ENCODE assay signal across 8 mouse cellular contexts in the genomic region with DNA sequence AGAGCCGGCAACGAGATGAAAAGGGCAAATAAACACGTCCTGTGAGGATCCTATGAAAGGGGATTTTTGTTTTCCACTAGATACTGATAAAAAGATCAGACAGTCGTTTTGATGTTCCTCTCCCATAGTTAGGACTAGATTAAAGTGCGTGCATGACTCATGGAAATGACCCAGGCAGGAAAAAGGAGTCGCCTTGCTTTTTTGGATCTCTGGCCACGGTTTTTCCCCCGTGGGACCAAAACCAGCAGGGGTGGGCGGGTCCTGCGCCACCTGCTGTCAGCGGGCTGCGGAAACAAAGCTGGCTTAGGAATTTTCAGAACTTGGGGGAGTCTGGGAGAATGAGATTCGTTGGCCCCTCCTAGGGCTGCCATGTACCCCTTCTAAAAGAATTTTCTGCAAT.
DNase-seq lines count a peak whose midpoint lies in the region; ATAC-seq lines count a peak whose summit lies in the region.

No protein-coding gene starts in this region.

- peak overlapping the region; percentile 25 for H3K4me3 ChIP-seq in embryonic facial prominence, embryonic 13.5 days
- peak overlapping the region; percentile 29 for H3K4me3 ChIP-seq in heart, embryonic 13.5 days
- H3K4me3 ChIP-seq in kidney, embryonic 15.5 days (replicated peaks): peak overlapping the region; percentile 24

- H3K36me3 ChIP-seq in embryonic facial prominence, embryonic 13.5 days: no peaks in the 10 kb centered on the region
- H3K36me3 ChIP-seq in heart, embryonic 13.5 days: no peaks in the 10 kb centered on the region
- H3K36me3 ChIP-seq in kidney, embryonic 15.5 days: no peaks in the 10 kb centered on the region

- no peak overlapping the region for H3K9ac ChIP-seq in embryonic facial prominence, embryonic 13.5 days
- peak overlapping the region; percentile 57 for H3K9ac ChIP-seq in heart, embryonic 13.5 days
- H3K9ac ChIP-seq in kidney, embryonic 15.5 days: no peak overlapping the region

- ATAC-seq in embryonic facial prominence, embryonic 13.5 days (ENCODE audit: insufficient number of reproducible peaks, insufficient read depth, low FRiP score, low TSS enrichment, low read depth): no peak
- no peak for ATAC-seq in heart, embryonic 13.5 days (ENCODE audit: extremely low read depth, insufficient number of reproducible peaks, low FRiP score, low TSS enrichment)
- peak; percentile 60; the same call in 1 of the 2 replicates for ATAC-seq in kidney, embryonic 15.5 days (replicated peaks; ENCODE audit: low FRiP score)
- ATAC-seq in cerebellum, adult (ENCODE audit: insufficient number of reproducible peaks, low FRiP score, low TSS enrichment): no peak

- DNase-seq in left cerebral cortex, postnatal 4 days: peak; percentile 32
- no peak for DNase-seq in left cerebral cortex, postnatal 25 days (ENCODE audit: low spot score in 2 of 2)
- peak; percentile 76 for DNase-seq in lung, postnatal 10 days
- peak; percentile 48 for DNase-seq in retina, postnatal 1 day

- peaks cover 25% of the 10 kb centered on the region for H3K4me1 ChIP-seq in embryonic facial prominence, embryonic 13.5 days
- H3K4me1 ChIP-seq in heart, embryonic 13.5 days: peaks cover 26% of the 10 kb centered on the region
- H3K4me1 ChIP-seq in kidney, embryonic 15.5 days: peaks cover 21% of the 10 kb centered on the region

- no peak overlapping the region for H3K27ac ChIP-seq in embryonic facial prominence, embryonic 13.5 days
- peak overlapping the region; percentile 50; the same call in 1 of the 2 replicates for H3K27ac ChIP-seq in heart, embryonic 13.5 days (replicated peaks)
- peak overlapping the region; percentile 24; the same call in 1 of the 2 replicates for H3K27ac ChIP-seq in kidney, embryonic 15.5 days

- intact Hi-C loops in left cerebral cortex, postnatal 4 days (cut with DNase I): no loop called here
- intact Hi-C loops in left cerebral cortex, postnatal 25 days (cut with DNase I): loop anchor here (5.0 kb wide), 2 partner anchors 389 to 409 kb away; a partner anchor contains a TSS

- 0 out of 2 replicates have a peak, but pooled peaks cover 3% of the 10 kb centered on the region for H3K27me3 ChIP-seq in embryonic facial prominence, embryonic 13.5 days
- no peaks in the 10 kb centered on the region for H3K27me3 ChIP-seq in heart, embryonic 13.5 days (replicated peaks)
- H3K27me3 ChIP-seq in kidney, embryonic 15.5 days: no peaks in the 10 kb centered on the region

- H3K4me2 ChIP-seq in embryonic facial prominence, embryonic 13.5 days: peak overlapping the region; percentile 55
- H3K4me2 ChIP-seq in heart, embryonic 13.5 days: peak overlapping the region; percentile 62
- peak overlapping the region; percentile 55 for H3K4me2 ChIP-seq in kidney, embryonic 15.5 days

- 4% methylated on average over 13 of the region's 13 CpGs for WGBS in embryonic facial prominence, embryonic 13.5 days
- 6% methylated on average over 13 of the region's 13 CpGs for WGBS in heart, embryonic 13.5 days
- WGBS in kidney, embryonic 15.5 days: 3% methylated on average over 13 of the region's 13 CpGs

- no peaks in the 10 kb centered on the region for H3K9me3 ChIP-seq in embryonic facial prominence, embryonic 13.5 days
- H3K9me3 ChIP-seq in heart, embryonic 13.5 days: no peaks in the 10 kb centered on the region
- H3K9me3 ChIP-seq in kidney, embryonic 15.5 days (replicated peaks): no peaks in the 10 kb centered on the region

Comparison
In these comparisons a context has a peak if more than half of its experiments do, and no peak if none do; other contexts are left out.
1. DNase-seq: peak in left cerebral cortex, postnatal 4 days (single experiment), lung, postnatal 10 days (single experiment) and retina, postnatal 1 day (single experiment); none in left cerebral cortex, postnatal 25 days (0 of 2).
2. Peak in every context shown above with its lines, with median percentiles within 50 percentile points of each other: H3K4me2 ChIP-seq and H3K4me3 ChIP-seq.